Mouse (Mus musculus) kidney, embryonic 16.5 days (tissue): Measurements from ENCODE around the gene Pigz. TPM values are rescaled to one million over a fixed set of nuclear protein-coding genes. Genes with fewer than 3 reads are reported as not detected.
A peak's percentile ranks its signal among the peaks of the same experiment; 100 is the strongest.
"Not testable (repeated sequence)": the region's sequence is repeated elsewhere in the genome, so short reads cannot be mapped to it uniquely, and the experiment has no call there.

ENCODE experiments used
- ATAC-seq: fragments of 200-750 bp; cut with Nextera tagmentation; 2 replicates; pipeline ENCODE4 v1.8.0; 2017; ENCODE audit warnings: moderate TSS enrichment; ENCODE audit not compliant: low FRiP score, low TSS enrichment
- H3K27ac ChIP-seq: fragments of 300-500 bp; sonication (generic); 2 replicates; pipeline ENCODE4 v1.5.1; 2014; ENCODE audit warnings: low read length
- H3K27me3 ChIP-seq: fragments of 300-500 bp; sonication (generic); 2 replicates; pipeline ENCODE4 v1.6.1; 2014; ENCODE audit warnings: low read length, control low read depth, mixed read lengths; ENCODE audit not compliant: insufficient read depth
- H3K36me3 ChIP-seq: fragments of 300-500 bp; sonication (generic); 2 replicates; pipeline ENCODE4 v1.6.1; 2014; ENCODE audit warnings: low read length, control low read depth, mixed read lengths; ENCODE audit not compliant: insufficient read depth
- H3K4me1 ChIP-seq: fragments of 300-500 bp; sonication (generic); 2 replicates; pipeline ENCODE4 v1.6.1; 2014; ENCODE audit warnings: low read length, control low read depth, mixed read lengths; ENCODE audit not compliant: insufficient read depth
- H3K4me2 ChIP-seq: fragments of 300-500 bp; sonication (generic); replicated peaks from 2 replicates; pipeline ENCODE4 v1.6.1; 2014; ENCODE audit warnings: low read depth, low read length
- H3K4me3 ChIP-seq: fragments of 300-500 bp; sonication (generic); 2 replicates; pipeline ENCODE4 v1.5.1; 2014; ENCODE audit warnings: mild to moderate bottlenecking, low read length
- H3K9ac ChIP-seq: fragments of 300-500 bp; sonication (generic); replicated peaks from 2 replicates; pipeline ENCODE4 v1.6.1; 2014; ENCODE audit warnings: low read length
- H3K9me3 ChIP-seq: fragments of 300-500 bp; sonication (generic); 2 replicates; pipeline ENCODE4 v1.6.1; 2016; ENCODE audit warnings: low read length, control low read depth
- WGBS: fragments of 180-500 bp; shearing (Covaris S2); extraction: QIAGEN DNeasy Blood & Tissue Kit; methylation state at CpG from one replicate; pipeline ENCODE4 v1.1.7; 2014; 5-methylcytosine and 5-hydroxymethylcytosine counted together
- polyA plus RNA-seq: library from polyadenylated mRNA; unstranded; fragments of >200 nt; fragmentation: Nextera tagmentation; extraction: Ambion mirVana; gene quantifications from 2 replicates; pipeline ENCODE4 v1.2.1, GENCODE M21; 2015

Pigz gene
- polyA plus RNA-seq, 1 experiment from 2014 or later = 1.0 TPM

DNA sequence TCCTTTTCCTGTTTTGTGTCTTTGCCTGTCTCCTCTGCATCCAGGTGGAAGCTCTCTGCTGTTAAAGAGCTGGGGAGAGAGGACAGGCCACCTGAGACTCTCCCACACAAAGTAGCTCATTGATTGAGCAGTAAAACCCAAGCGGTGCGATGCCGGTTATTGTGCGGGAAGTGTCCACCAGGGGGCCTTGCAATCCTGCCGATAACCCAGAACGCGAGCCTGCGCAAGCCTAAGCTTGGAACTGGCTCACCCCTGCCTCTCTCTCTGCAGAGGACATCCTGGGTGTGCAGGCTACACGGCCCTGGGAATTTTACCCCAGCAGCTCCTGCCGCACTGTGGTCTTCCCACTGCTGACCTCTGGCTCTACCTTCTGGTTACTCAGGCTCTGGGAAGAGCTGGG is 10.3 kb downstream of the Pigz start:
- Histone ChIP-seq H3K9ac (0 out of 2 replicates have a peak overlapping the region, but pooled peaks have one; percentile 9), H3K36me3 (0 out of 2 replicates have a peak, but pooled peaks cover 6% of the 10 kb centered on the region), H3K27me3 (no peaks in the 10 kb centered on the region), H3K9me3 (no peaks in the 10 kb centered on the region), H3K4me3 (no peak overlapping the region), H3K27ac (no peak overlapping the region), H3K4me1 (peaks cover 13% of the 10 kb centered on the region), H3K4me2 (no peak overlapping the region)
- 0 out of 2 replicates have a peak, but pooled peaks have one; percentile 19 for ATAC-seq
- 3% methylated on average over 10 of the region's 10 CpGs for WGBS

DNA sequence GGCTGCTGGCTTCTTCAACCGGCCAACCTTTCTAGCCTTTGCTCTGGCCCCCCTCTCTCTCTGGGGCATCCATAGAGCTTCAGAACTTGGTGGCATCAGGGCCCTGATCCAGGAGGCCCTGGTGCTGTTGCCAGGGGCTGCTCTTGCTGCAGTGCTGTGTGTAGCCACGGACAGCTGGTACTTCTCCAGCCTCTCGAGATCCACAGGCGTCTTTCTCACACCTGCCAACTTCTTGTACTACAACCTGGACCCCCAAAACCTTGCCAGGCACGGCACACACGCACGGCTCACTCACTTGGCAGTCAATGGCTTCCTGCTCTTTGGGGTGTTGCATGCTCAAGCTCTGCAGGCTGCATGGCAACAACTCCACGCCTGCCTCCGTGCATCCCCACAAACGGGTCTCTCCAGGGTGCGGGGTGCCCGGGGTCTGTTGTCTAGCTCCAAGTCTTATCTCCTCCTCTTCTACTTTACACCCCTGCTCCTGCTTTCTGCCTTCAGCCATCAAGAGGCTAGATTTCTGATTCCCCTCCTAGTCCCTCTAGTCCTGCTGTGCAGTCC is 11.1 kb downstream of the Pigz start:
- no peak overlapping the region for H3K27ac ChIP-seq
- no peak overlapping the region for H3K4me3 ChIP-seq
- 90% methylated on average over 12 of the region's 12 CpGs for WGBS
- no peak overlapping the region for H3K4me2 ChIP-seq
- peaks cover 20% of the 10 kb centered on the region for H3K4me1 ChIP-seq
- H3K27me3 ChIP-seq = no peaks in the 10 kb centered on the region
- no peak for ATAC-seq
- no peaks in the 10 kb centered on the region for H3K9me3 ChIP-seq
- H3K36me3 ChIP-seq = 0 out of 2 replicates have a peak, but pooled peaks cover 6% of the 10 kb centered on the region
- H3K9ac ChIP-seq = no peak overlapping the region

DNA sequence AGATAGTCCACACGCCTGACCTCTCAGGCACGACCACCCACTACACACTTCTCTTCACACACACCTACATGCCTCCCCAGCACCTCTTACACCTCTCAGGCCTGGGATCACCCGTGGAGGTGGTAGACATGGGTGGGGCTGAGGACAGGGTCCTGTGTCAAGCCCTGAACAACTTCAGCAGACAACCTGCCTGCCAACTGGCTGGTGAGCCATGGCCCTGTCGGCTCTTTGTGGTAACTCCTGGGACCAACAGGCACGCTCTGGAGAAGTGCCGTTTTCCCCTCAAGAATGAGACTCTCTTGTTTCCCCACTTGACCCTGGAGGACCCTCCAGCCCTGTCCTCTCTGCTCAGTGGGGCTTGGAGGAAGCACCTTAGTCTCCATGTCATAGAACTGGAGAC is 11.7 kb downstream of the Pigz start:
- no peak overlapping the region for H3K4me2 ChIP-seq
- ATAC-seq = no peak
- 83% methylated on average over 6 of the region's 6 CpGs for WGBS
- no peak overlapping the region for H3K4me3 ChIP-seq
- H3K27me3 ChIP-seq = no peaks in the 10 kb centered on the region
- H3K9me3 ChIP-seq = no peaks in the 10 kb centered on the region
- H3K27ac ChIP-seq = no peak overlapping the region
- H3K4me1 ChIP-seq = peaks cover 20% of the 10 kb centered on the region
- H3K36me3 ChIP-seq = 0 out of 2 replicates have a peak, but pooled peaks cover 6% of the 10 kb centered on the region
- H3K9ac ChIP-seq = no peak overlapping the region

DNA sequence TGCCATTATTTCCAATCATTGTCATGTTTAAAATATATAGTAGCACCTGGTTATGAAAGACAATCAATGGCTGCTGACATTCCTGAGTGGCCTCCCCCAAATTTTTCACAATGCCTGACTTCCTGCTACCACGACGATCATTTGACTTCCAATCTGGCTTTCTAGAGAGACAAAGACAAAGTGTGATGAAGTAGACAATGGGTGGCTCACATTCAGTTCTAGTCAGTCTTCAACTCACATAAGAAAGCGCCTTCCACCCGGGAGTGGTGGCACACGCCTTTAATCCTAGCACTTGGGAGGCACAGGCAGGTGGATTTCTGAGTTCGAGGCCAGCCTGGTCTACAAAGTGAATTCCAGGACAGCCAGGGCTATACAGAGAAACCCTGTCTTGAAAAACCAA is 12.3 kb downstream of the Pigz start:
- H3K36me3 ChIP-seq, H3K27me3 ChIP-seq, H3K4me3 ChIP-seq, H3K9me3 ChIP-seq, H3K27ac ChIP-seq, ATAC-seq, H3K4me2 ChIP-seq, H3K9ac ChIP-seq: not testable (repeated sequence)
- 88% methylated on average over 6 of the region's 6 CpGs for WGBS
- H3K4me1 ChIP-seq = peaks cover 20% of the 10 kb centered on the region

DNA sequence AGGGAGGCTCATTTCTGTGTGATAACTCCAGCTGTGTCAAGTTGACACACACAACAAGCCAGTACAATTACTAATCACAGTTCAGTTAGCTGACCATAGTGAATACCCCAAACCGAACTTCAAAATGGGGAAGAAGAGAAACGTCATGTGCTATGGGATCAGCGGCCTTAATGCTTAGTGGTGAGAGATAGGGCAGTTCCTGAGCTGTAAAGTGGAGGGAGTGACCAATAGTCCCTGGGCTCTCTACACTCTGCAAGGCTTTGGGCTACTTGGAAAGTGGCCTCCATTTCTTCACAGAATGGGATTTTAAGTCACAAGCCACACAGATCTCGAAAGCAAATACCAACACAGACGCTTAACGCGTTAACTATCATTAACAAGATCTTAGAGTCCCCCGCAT is 13.7 kb downstream of the Pigz start:
- Histone ChIP-seq H3K9me3 (no peaks in the 10 kb centered on the region), H3K4me2 (peak overlapping the region; percentile 80), H3K9ac (peak overlapping the region; percentile 89), H3K27me3 (no peaks in the 10 kb centered on the region), H3K4me3 (peak overlapping the region; percentile 81), H3K27ac (peak overlapping the region; percentile 89), H3K4me1 (peaks cover 20% of the 10 kb centered on the region), H3K36me3 (peaks cover 13% of the 10 kb centered on the region; the same call in 1 of the 2 replicates)
- no peak for ATAC-seq
- 22% methylated on average over 8 of the region's 8 CpGs for WGBS

DNA sequence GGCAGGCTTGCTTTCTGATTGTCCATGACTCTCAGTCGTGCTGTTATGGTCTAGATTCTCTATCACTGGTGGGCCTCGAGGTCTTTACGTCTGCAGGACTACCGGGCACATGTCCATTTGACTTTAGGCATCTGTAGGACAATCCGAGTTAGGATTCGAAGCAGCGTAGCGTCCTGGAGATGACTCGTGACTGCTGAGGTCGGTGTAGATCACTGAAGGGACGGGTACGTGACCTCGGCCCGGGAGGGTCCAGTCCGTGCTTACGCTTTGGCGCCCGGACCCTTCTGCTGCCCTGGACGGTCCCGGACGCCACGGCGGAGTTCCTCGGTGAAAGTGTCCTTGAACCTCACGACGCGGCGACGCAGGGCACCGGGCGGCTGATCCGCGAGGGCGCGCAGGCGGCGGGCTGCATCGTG is 14.3 kb downstream of the Pigz start:
- Histone ChIP-seq H3K27ac (peak overlapping the region; percentile 89), H3K9me3 (no peaks in the 10 kb centered on the region), H3K4me3 (peak overlapping the region; percentile 81), H3K36me3 (peaks cover 13% of the 10 kb centered on the region; the same call in 1 of the 2 replicates), H3K9ac (peak overlapping the region; percentile 89), H3K4me1 (peaks cover 20% of the 10 kb centered on the region), H3K27me3 (no peaks in the 10 kb centered on the region), H3K4me2 (peak overlapping the region; percentile 80)
- WGBS = under 1% methylated on average over 38 of the region's 38 CpGs
- peak; percentile 70 for ATAC-seq

DNA sequence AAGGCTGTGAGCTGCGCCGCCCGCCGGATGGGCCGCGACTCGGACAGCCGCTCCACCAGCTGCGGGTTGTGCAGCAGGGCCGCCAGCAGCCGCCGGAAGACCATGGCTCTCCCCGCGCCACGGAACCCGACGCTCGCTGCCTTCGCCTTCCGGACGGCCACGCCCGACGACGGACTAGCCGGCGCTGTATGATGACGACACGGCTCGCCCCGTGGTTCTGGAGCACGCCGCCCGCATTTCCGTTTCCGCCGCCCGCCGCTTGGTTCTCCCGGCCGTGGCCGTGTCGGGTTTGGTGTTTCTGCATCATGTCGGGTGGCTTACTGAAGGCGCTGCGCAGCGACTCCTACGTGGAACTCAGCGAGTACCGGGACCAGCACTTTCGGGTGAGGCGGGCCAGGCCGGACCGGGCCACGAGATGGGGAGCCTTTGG is 14.7 kb downstream of the Pigz start, which contains the start of the genes 0610012G03Rik and Ncbp2:
0610012G03Rik (minus strand) TSS at position 150 of the 430 bp plus-strand sequence.
Ncbp2 (plus strand) TSS at position 169 of the 430 bp plus-strand sequence.
- peak; percentile 92 for ATAC-seq
- WGBS = under 1% methylated on average over 53 of the region's 55 CpGs
- H3K9ac ChIP-seq = peak within 1 kb of the TSS; percentile 89

DNA sequence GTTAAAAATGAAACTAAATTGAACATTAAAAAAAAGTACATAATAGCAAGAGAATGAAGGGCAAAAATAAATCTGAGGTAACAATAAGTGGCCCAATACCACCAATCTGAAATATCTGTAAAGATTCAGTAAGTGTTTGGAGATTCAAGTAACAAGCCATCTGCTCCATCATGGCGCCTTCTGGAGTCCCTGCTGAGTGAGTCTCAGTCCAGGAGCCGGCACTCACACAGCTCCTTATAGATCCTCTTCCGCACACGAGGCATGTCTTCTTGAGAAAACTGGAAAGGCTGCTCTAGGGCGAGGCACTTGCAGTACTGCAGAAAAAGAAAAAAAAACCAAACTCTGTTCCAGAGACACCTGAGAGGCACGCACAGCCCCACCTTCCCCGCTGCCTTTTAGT is 29.6 kb downstream of the Pigz start:
- H3K9me3 ChIP-seq = no peaks in the 10 kb centered on the region
- no peak overlapping the region for H3K9ac ChIP-seq
- no peaks in the 10 kb centered on the region for H3K27me3 ChIP-seq
- WGBS = 95% methylated on average over 7 of the region's 7 CpGs
- ATAC-seq = no peak
- H3K27ac ChIP-seq = no peak overlapping the region
- H3K4me2 ChIP-seq = no peak overlapping the region
- H3K4me3 ChIP-seq = no peak overlapping the region
- peaks cover 49% of the 10 kb centered on the region for H3K36me3 ChIP-seq
- H3K4me1 ChIP-seq = no peaks in the 10 kb centered on the region

More for the DNA sequence above, 14.7 kb downstream of the Pigz start, which contains the start of the genes 0610012G03Rik and Ncbp2:
- Histone ChIP-seq H3K4me2 (peak within 1 kb of the TSS; percentile 80), H3K27me3 (no peaks in the 10 kb centered on the region), H3K36me3 (peaks cover 13% of the 10 kb centered on the region; the same call in 1 of the 2 replicates), H3K9me3 (no peaks in the 10 kb centered on the region), H3K4me3 (peak within 1 kb of the TSS; percentile 81), H3K27ac (peak within 1 kb of the TSS; percentile 89), H3K4me1 (peaks cover 20% of the 10 kb centered on the region)

DNA sequence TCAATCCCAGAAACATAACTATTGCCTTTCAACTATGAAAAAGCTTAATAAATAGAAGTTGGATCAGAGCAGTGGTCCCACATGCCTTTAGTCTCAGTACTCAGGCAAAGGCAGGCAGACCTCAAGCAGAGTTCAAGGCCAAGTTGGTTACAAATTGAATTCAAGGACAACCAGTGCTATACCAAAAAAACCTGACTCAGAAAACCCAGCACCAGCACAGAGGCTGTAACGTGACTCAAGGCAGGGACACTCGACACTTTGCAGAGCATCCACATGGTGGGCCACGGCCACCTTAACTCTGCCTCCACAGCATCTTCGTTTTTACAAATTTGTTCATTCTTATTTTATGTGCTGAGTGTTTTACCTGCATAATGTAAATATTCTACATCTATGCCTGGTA is 41.6 kb downstream of the Pigz start:
- no peak for ATAC-seq
- H3K36me3 ChIP-seq = peaks cover 38% of the 10 kb centered on the region
- no peaks in the 10 kb centered on the region for H3K9me3 ChIP-seq
- no peaks in the 10 kb centered on the region for H3K4me1 ChIP-seq
- no peak overlapping the region for H3K4me3 ChIP-seq
- H3K27ac ChIP-seq = no peak overlapping the region
- H3K9ac ChIP-seq = no peak overlapping the region
- H3K4me2 ChIP-seq = no peak overlapping the region
- H3K27me3 ChIP-seq = no peaks in the 10 kb centered on the region
- 87% methylated on average over 4 of the region's 4 CpGs for WGBS

DNA sequence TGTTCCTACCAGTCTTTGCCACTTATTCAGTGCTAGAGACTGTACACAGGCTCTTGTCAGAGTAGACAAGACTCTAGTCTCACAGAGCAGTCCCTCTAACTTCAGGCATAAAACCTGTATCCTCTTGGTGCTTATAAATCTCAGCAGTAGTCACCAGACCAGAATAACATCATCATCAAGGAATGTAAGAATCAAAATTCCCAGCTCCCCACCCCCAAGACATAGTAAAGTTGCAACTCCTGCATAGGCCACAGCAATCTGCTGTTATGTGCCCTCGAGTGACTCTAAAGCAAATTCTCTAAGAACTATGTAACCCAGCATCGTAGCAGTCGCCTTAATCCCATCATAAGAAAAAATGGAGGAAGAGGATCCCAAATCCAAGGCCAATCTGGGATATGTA is 45.9 kb downstream of the Pigz start:
- Histone ChIP-seq H3K4me3 (no peak overlapping the region), H3K9me3 (no peaks in the 10 kb centered on the region), H3K27ac (no peak overlapping the region), H3K36me3 (peaks cover 41% of the 10 kb centered on the region), H3K27me3 (no peaks in the 10 kb centered on the region), H3K4me1 (no peaks in the 10 kb centered on the region), H3K9ac (no peak overlapping the region), H3K4me2 (no peak overlapping the region)
- ATAC-seq = no peak
- WGBS = 95% methylated on average over 3 of the region's 3 CpGs
